Mouse (Mus musculus) T-helper 1 cell (primary cell): Measurements from ENCODE around the gene Acaca.
"Not testable (repeated sequence)": the region's sequence is repeated elsewhere in the genome, so short reads cannot be mapped to it uniquely, and the experiment has no call there.

Experiments used
- in situ Hi-C: fragments of 300-600 bp; cut with MboI, MseI; formaldehyde crosslinking; loops from one replicate; pipeline ENCODE4 v1.15.1; 2025; ENCODE audit warnings: high pct_unique_total_duplicates

Acaca gene

DNA sequence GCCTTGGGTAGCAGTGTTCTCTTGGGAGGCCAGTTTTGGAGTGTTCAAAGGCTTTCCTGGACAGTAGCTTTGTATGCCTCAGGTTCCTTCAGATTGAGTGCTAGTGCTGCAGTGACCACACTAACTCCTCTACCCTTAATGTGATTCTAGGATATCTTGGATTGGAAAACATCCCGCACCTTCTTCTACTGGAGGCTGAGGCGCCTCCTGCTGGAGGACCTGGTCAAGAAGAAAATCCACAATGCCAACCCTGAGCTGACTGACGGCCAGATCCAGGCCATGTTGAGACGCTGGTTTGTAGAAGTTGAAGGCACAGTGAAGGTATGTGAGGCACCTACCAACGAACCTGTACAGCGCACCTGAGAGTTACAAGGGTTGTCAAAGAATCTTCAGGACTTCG is 262.6 kb downstream of the Acaca start:
- in situ Hi-C loops: not testable (repeated sequence)

DNA sequence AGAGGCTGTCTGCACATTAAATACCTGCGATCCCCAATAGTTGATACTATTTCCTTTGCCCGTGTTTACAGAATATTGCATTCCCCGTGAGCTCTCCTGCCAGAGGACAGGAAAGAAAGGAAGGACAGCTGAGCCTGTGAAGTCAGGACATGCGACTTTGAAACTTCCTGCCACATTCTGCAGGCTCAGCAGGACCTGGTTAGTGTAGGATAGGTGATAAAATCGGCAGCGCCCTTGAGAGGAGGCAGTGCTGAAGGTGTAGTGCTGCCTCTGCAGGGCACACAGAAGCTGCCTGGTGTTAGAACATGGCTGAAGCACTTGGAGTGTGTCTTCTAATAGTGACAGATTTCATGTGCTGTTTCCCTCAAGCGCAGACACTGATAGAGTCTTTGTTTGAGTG is 264.1 kb downstream of the Acaca start:
- in situ Hi-C loops: no loop called here

DNA sequence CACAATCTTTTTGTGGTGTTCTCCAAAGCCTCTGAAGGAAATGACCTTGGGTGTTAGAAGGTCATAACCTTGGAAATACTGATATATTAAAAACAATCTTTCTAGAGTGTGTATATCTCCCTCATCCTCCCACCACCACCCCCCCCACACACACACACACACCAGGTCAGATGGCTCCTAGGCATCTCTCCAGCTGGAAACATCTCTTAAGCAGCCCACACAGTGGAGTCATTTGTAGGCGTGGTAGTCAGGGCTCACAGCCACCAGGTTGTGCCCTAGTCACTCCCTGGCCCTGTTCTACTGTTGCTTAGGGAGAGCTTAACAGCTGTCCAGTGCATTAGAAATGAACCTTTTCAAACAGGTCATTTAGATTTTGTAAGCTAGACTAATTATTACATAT is 265.5 kb downstream of the Acaca start:
- in situ Hi-C loops: no loop called here

DNA sequence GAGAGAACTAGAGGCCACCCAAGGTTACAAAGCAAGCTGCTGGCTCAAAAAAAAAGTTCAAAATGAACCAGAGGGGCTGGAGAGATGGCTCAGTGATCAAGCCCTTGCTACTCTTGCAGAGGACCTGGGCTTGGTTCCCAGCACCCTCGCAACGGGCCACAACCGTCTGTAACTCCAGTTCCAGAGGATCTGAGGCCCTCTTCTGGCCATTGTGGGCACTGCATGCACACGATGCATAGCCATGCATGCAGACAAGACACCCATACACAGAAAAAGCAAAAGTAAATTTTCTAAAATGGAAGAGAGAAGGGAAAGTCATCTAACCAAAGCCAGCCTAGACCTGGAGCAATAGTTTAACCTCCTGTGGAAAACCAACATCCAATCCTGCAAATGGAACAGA is 277.3 kb downstream of the Acaca start:
- in situ Hi-C loops: no loop called here

DNA sequence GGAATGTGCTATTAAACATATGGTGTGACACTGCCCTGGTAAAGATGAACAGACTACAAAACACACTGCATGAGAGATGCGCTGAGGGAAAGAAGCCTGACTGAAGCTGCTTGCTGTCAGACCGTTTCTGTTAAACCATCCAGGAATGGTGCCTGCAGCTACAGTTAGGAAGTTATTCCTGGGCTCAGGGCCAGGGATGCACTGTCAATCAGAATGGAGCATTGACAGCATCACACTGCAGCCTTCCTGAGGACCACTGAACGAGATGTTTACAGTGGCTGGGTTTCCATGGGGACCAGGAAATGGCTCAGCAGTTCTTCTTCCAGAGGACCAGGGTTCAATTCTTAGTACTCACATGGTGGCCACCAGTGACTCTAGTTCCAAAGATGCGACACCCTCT is 280.9 kb downstream of the Acaca start:
- in situ Hi-C loops: no loop called here

DNA sequence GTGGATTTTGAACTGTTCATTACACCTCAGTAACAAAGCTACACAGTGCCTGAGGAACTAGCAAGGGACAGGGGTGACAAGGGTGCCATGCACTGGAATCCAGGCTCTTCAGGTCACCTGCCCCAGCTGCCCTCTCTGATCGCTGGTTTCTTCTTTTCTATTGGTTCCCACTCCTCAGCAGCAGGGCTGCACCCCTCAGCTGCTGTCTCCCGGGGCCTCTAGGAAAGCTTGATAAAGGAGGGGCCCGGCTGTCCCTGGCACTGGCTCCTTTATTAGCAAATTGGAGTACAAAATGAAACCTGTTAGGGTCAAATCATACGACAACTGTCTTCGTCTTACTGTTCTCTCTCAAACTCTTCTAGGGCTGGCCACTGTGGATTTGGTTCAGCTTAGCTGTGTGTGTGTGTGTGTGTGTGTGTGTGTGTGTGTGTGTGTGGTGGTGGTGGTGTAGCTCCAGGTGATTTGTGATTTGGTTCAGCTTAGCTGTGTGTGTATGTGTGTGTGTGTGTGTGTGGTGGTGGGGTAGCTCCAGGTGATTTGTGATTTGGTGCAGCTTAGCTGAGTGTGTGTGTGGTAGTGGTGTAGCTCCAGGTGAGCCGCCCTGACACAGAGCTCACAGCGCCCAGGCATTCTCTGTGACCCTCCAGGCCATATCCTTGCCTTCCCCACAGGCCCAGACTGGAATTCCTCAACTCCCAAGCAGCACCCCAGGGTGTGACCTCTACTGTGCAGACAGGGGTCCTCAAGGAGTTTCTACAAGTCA is 281.6 kb downstream of the Acaca start:
- in situ Hi-C loops: no loop called here

DNA sequence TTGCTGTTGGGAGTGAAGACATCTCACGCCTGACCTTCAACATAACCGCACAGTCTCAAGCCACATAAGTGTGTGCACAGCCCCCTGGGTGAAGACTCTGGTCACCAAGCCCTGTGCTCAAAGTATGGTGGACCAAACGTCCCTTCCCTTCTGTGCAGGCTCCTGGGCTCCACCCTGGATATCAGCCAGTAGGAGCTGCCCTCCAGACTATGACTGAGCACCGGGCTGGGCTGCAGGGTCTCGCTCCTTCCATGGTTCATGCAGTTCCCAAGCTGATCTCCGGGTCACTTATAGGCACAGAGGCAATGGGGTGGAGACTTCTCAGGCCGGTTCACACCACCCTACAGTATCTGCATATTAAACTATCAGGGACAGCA is 282.2 kb downstream of the Acaca start:
- in situ Hi-C loops: no loop called here

DNA sequence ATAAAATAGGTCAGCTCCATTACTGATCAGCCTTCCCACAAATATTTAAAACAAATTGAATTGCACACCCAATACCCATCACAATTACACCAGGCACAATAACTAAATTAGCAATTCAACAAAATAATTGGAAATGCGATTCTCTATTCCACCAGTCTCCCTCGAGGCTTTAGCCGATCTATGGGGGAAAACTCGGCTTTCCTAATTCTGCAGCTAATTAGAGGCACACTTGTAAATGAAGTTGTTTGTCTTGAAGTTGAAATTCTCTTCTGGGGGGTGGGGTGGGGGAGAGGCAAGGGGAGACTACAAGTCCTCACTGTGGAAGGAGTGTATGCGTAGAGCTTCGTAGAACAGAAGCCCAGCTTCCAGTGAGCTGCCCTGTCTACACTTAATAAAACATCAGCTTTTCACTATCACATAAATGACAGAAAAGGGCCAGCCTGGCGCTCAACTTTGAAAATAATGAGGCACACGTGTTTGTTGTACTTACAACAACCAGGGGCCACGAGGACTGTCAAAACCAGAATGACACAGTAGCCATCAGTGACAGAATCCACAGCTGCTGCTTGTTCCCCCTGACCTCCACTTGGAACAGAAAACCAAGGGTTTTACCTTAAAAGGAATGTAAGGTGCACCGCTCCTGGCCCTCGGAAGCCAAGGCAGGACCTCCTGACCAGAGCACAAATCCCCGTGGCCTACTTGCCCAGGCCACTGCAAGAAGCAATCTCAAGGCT is 282.9 kb downstream of the Acaca start:
- in situ Hi-C loops: no loop called here

DNA sequence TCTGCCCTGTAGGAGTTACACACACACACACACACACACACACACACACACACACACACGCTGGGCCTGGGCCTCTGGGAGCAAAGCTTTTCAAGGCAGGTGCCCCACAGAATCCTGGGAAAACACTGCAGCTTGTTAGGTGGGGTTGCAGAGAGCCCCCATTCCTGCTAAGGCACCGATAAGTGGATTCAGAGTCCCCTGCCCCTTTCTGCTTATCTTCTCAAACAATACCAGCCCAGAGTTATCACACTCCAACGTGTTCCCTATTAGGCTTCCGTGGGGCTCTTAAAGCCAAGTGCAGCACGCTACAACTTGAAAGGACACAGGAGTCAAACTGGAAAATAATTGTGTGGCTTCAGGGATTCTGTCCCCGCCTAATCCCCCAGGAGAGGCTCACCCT is 283.6 kb downstream of the Acaca start:
- in situ Hi-C loops: no loop called here

DNA sequence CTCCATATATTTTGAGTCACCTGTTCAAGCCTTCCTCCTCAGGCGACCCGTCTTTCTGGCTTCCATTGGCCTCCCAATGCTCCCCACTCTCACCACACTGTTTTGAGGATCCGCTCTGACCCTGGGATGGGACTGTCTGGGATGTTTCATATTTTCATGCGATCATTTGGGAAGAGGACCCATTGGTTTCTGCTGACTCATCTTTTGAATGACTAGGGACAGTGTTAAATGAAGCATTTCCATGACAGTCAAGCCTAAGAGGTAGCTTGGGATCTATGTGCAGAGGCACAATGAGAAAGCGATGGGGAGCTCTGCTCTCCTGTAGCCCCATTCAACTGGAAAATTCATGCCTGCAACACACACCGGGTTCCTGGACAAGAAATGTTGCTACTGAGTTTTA is 291.3 kb downstream of the Acaca start:
- in situ Hi-C loops: no loop called here

DNA sequence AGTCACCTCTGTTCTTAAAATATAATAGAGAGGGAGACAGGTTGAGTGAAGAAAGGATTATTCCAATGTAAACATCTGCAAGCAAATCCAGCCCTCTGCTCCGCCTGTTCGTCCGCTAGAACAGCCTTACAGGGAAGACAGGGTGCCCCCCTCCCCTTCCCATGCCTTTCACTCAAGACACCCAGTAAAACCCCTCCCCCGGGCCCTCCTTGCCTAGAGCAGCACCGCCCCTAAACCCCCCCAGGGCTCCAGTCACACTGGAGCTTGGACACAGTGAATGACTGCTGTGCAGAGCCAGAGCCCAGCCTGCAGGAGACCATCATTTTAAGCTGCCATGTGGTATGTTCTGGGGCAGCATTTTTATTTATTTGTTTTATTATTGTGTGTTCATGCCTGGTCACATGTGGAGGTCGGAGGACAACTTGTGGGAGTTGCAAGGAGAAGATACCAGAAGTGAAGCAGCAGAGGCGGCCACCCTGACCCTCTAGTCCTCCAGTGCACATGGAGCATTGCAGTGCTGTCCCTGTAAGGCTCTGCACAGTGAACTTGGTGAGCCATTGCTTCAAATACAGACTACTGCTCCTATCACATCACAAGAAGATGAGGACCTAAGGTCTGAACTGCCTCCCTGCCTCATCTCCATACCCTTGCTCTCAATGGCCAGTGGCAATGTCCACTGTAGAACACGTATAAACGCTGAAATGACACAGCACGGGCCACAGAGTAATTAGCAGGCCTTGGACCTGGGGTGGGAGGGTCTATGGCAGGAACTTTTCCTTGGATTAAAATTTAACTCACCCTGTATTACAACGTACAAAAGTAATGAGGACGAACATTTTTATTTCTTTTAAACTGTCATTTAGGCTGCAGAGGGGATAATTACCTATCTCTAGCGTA is 296.5 kb downstream of the Acaca start:
- in situ Hi-C loops: no loop called here

DNA sequence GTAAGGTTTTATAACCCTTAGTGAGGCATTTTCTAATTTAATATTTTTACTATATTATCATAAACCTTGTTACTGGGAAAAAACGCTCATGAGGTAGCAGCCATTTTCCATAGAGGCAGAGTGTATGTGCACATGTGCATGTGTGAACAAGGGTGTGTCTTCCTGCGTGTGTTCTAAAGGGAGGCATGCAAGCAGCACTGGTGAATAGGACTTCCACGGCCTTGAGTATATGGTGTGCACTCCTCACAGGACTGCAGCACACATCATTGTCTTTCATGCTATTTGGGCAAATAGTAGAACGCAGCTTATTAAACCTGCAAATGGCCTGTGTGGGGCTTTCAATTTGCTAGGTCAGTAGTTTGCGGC is 297.1 kb downstream of the Acaca start:
- in situ Hi-C loops: no loop called here

DNA sequence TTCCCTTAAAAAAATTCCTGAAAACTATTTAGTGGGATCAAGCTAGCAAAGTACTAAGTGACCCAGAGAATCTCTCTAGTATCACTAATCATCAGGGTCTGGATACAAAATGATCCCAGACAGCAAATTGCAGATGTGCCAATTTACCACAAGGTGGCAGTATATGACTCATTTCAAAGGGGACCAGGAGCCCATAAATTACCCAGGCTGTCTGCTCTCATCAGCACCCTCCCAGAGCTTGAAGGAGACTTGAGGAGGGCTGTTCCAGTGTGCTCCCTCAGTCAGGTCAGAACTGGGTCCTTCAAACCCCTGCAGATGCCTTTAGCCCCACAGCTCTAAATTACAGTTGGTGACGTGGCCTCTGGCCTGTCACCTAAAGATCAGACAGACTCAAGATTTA is 300.1 kb downstream of the Acaca start:
- in situ Hi-C loops: no loop called here

DNA sequence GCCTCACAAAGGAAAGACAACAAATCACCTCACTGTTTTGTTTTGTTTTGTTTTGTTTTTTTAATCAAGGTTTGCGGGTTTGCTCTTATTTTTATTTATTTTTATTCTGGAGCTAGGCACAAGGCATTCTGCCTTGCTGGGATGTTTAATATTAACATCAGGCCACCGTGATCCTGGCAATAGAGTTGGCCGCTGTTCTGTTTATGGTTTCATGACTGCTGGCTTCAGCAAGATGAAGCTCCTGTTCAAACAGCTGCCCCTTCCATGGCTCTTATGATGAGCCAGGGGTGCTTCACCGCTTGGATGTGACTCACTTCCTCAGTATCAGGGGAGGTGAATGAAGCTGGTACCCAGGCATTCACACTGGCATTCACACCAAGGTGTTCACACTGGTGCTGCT is 300.9 kb downstream of the Acaca start:
- in situ Hi-C loops: loop anchor here (5.0 kb wide), 1 partner anchor 367 kb away; no protein-coding TSS in a partner anchor

DNA sequence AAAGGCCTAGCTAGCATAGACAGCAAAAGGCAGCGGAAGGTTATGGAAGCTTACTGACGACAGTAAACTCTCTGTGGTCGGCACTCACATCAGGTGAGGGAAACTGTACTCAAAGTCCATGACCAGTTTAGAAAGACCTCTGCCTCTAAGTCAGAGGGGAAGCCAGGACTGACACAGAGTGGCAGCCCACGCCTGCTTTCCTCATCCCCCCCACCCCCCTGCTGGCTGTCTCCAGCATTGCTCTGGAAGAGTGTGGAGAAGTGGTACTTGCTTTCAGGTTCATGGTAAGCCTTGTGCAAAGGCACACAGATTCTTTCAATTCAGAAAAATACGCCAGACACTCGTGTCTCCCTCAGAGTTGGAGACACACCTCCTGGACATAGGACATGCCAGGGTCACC is 305.4 kb downstream of the Acaca start:
- in situ Hi-C loops: loop anchor here (5.0 kb wide), 1 partner anchor 362 kb away; no protein-coding TSS in a partner anchor

DNA sequence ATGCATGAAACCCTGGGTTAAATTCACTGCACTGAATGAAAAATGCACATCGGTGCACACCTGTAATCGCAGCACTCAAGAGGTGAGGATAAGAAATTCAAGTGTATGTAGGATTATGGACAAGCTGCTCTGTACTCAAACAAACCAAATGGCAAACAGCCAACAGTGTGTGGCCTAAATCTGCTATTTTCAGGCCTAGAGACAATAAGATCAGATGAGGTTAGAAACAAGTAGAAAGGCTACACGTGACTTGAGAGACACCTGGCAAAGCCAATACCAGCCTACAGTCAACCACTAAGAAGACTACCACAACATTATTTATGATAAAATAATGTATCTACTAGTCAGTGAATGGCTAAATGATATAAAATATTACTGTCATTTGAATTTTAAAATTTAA is 310.9 kb downstream of the Acaca start:
- in situ Hi-C loops: no loop called here

DNA sequence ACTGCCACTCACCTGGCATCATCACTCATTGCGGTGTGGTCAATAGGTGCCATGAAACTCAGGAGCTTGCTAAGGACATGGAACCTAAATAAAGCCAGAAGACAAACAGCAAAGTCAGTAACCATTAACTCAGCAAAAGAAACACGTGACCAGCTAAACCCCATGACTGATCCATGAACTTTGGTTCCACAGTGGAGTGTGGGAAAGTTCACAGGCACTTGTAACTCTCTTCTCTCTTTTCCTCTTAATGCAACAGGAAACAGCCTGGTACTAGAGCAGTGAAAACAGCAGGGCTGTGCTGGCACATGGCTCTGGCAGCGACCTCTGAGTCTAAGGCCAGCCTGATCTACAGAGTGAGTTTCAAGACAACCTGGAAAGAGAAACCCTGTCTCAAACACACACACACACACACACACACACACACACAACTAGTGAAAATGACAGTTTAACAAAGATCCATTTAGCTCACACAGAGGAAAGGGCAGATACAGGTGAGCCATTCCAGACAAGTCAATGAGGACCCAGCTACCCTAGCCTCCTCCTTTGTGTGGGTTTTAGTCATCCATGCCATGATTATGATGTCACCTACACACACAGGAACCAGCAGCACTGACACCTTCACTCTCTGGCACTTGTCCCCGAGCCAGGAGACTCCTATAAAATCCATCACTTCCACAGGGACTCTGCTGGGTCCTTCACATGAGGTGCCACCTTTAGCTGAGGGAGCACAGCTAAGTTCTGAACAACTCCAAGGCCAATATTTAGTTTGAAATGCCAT is 313.3 kb downstream of the Acaca start:
- in situ Hi-C loops: no loop called here
